Mouse (Mus musculus): ENCODE data around the gene Mpv17.

DNA sequence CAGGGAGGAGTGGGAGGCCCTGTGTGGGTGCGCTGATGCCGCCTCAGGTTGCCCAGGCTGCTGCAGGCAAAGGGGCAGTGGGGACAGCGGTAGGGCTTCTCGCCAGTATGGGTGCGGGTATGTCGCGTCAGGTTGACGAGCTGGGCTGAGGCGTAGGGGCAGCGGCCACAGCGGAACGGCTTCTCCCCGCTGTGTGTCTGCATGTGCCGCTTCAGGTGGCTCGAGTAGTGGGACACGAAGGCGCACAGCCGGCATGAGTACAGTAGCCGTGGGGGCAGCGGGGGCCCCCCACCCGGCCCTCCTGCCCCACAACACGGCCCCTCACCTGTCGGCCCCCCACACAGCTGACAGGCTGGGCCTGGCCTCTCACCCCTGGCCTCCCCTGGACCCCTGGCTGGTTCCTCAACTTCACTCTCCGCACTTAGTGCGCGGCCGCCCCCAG lies 46.3 kb upstream of the Mpv17 start:
- TF ChIP-seq POLR2A (IDR thresholded peaks at IDR 0.05; ENCODE audit: control insufficient read depth, extremely low read depth, insufficient read depth, low read length, poor library complexity), result no peak
- TF ChIP-seq CTCF (IDR thresholded peaks at IDR 0.05; ENCODE audit: borderline replicate concordance, control insufficient read depth, extremely low read depth, insufficient read depth, low read length, poor library complexity), result no peak
